Mouse (Mus musculus): ENCODE measurements at regions not wholly inside any gene's neighbourhood (a gene's known extent, or its start where the extent isn't known, plus 50 kb on each side); places are given as distances from the start of the nearest gene placed in this dataset.
"Not testable (repeated sequence)": the region's sequence is repeated elsewhere in the genome, so short reads cannot be mapped to it uniquely, and the experiment has no call there.

- no peaks in the 10 kb centered on the region for H3K27me3 ChIP-seq
- no peak overlapping the region for H3K4me3 ChIP-seq
- H3K9ac ChIP-seq: no peak overlapping the region
- WGBS: 91% methylated on average over 3 of the region's 3 CpGs
- H3K9me3 ChIP-seq: no peaks in the 10 kb centered on the region
- no peak overlapping the region for H3K27ac ChIP-seq (replicated peaks)
- ATAC-seq (ENCODE audit: low read depth): no peak
- H3K4me1 ChIP-seq (replicated peaks): 0 out of 2 replicates have a peak, but pooled peaks cover 7% of the 10 kb centered on the region
- no peaks in the 10 kb centered on the region for H3K36me3 ChIP-seq
- no peak overlapping the region for H3K4me2 ChIP-seq
Observed at GRCm38 (mm10) chr2:94772801-94773200, 334.9 kb upstream of the Api5 start.

GRCm38 (mm10) chr2:94772268-94772667, 334.3 kb upstream of the Api5 start:
- Histone ChIP-seq H3K4me2 (no peak overlapping the region), H3K27me3 (no peaks in the 10 kb centered on the region), H3K4me1 (replicated peaks) (0 out of 2 replicates have a peak, but pooled peaks cover 7% of the 10 kb centered on the region), H3K27ac (replicated peaks) (no peak overlapping the region), H3K9me3 (no peaks in the 10 kb centered on the region), H3K4me3 (no peak overlapping the region), H3K36me3 (no peaks in the 10 kb centered on the region), H3K9ac (no peak overlapping the region)
- WGBS: 49% methylated on average over 4 of the region's 4 CpGs
- ATAC-seq (ENCODE audit: low read depth): no peak

GRCm38 (mm10) chr2:94766524-94766923, 328.6 kb upstream of the Api5 start:
- Histone ChIP-seq H3K27me3 (no peaks in the 10 kb centered on the region), H3K4me1 (replicated peaks) (peaks cover 15% of the 10 kb centered on the region; the same call in 1 of the 2 replicates), H3K4me3 (no peak overlapping the region), H3K9ac (no peak overlapping the region), H3K4me2 (no peak overlapping the region), H3K27ac (replicated peaks) (no peak overlapping the region), H3K36me3 (no peaks in the 10 kb centered on the region), H3K9me3 (no peaks in the 10 kb centered on the region)
- ATAC-seq (ENCODE audit: low read depth): no peak
- 95% methylated on average over 2 of the region's 2 CpGs for WGBS

- H3K27ac ChIP-seq (replicated peaks): no peak overlapping the region
- no peaks in the 10 kb centered on the region for H3K36me3 ChIP-seq
- no peaks in the 10 kb centered on the region for H3K9me3 ChIP-seq
- H3K4me2 ChIP-seq: 0 out of 2 replicates have a peak overlapping the region, but pooled peaks have one; percentile 11
- 23% methylated on average over 8 of the region's 8 CpGs for WGBS
- H3K4me1 ChIP-seq (replicated peaks): peaks cover 15% of the 10 kb centered on the region; the same call in 1 of the 2 replicates
- ATAC-seq (ENCODE audit: low read depth): peak; percentile 53; the same call in 1 of the 2 replicates
- no peaks in the 10 kb centered on the region for H3K27me3 ChIP-seq
- no peak overlapping the region for H3K4me3 ChIP-seq
- no peak overlapping the region for H3K9ac ChIP-seq
Observed at GRCm38 (mm10) chr2:94764852-94765435, 327.0 kb upstream of the Api5 start.

GRCm38 (mm10) chr2:94764451-94764850, 326.5 kb upstream of the Api5 start:
- peaks cover 11% of the 10 kb centered on the region; the same call in 1 of the 2 replicates for H3K4me1 ChIP-seq (replicated peaks)
- WGBS: 8% methylated on average over 3 of the region's 3 CpGs
- no peaks in the 10 kb centered on the region for H3K27me3 ChIP-seq
- no peak overlapping the region for H3K4me3 ChIP-seq
- no peak overlapping the region for H3K27ac ChIP-seq (replicated peaks)
- no peaks in the 10 kb centered on the region for H3K9me3 ChIP-seq
- H3K36me3 ChIP-seq: no peaks in the 10 kb centered on the region
- H3K4me2 ChIP-seq: no peak overlapping the region
- no peak for ATAC-seq (ENCODE audit: low read depth)
- H3K9ac ChIP-seq: no peak overlapping the region

GRCm38 (mm10) chr2:94748161-94748711, 310.3 kb upstream of the Api5 start:
- Histone ChIP-seq H3K27ac (replicated peaks) (no peak overlapping the region), H3K9me3 (no peaks in the 10 kb centered on the region), H3K36me3 (no peaks in the 10 kb centered on the region), H3K4me2 (no peak overlapping the region), H3K9ac (no peak overlapping the region), H3K4me3 (no peak overlapping the region), H3K27me3 (no peaks in the 10 kb centered on the region), H3K4me1 (replicated peaks) (no peaks in the 10 kb centered on the region)
- ATAC-seq (ENCODE audit: low read depth): no peak
- WGBS: 79% methylated on average over 3 of the region's 3 CpGs

DNA sequence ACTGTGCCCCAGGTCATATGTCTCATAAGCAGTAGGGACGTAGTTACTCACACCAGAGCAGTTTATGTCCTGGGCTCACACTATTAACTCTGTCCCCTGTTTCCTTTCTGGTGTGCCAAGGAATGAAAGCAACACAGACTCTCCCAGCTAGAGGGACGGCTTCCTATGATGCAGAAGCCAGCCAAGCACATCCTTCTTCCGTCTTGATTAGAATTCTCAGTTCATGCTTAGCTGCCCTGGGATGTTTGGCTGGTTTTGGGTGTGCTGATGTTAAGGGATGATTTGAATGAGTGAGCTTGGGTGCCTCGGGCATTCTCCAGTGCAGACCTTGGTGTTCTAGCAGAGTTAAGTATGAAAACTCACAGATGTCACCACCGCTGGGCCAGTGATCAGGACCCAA, 291.9 kb upstream of the Api5 start:
- 81% methylated on average over 5 of the region's 5 CpGs for WGBS
- Histone ChIP-seq H3K36me3 (no peaks in the 10 kb centered on the region), H3K27ac (replicated peaks) (no peak overlapping the region), H3K9ac (no peak overlapping the region), H3K4me2 (no peak overlapping the region), H3K27me3 (no peaks in the 10 kb centered on the region), H3K4me1 (replicated peaks) (peaks cover 7% of the 10 kb centered on the region), H3K4me3 (no peak overlapping the region), H3K9me3 (no peaks in the 10 kb centered on the region)
- no peak for ATAC-seq (ENCODE audit: low read depth)

DNA sequence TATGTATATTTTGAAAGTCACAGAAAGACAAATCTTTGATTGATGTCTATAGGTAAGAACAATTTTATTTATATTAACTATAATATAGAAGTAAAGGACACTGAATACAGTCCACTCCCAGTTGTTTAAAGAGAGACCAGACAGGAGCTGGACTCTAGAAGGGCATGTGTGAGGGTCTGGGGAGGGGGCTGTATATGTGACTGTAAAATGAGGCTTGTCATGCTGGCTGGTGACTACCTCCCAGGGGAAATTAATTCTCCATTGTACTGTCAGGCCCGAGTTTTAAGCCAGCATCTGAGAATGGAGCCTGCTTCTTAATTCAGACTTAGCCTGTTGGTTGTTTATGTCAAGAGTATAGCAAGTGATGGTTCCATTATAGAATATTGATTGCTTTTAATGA, 261.4 kb upstream of the Api5 start:
- 29% methylated on average over 1 of the region's 1 CpGs for WGBS
- no peak overlapping the region for H3K4me2 ChIP-seq
- H3K4me3 ChIP-seq: no peak overlapping the region
- ATAC-seq (ENCODE audit: low read depth): no peak
- no peaks in the 10 kb centered on the region for H3K4me1 ChIP-seq (replicated peaks)
- no peak overlapping the region for H3K9ac ChIP-seq
- H3K27me3 ChIP-seq: no peaks in the 10 kb centered on the region
- no peaks in the 10 kb centered on the region for H3K9me3 ChIP-seq
- no peak overlapping the region for H3K27ac ChIP-seq (replicated peaks)
- H3K36me3 ChIP-seq: no peaks in the 10 kb centered on the region

- H3K9me3 ChIP-seq: no peaks in the 10 kb centered on the region
- ATAC-seq (ENCODE audit: low read depth): no peak
- H3K36me3 ChIP-seq: no peaks in the 10 kb centered on the region
- no peak overlapping the region for H3K27ac ChIP-seq (replicated peaks)
- H3K27me3 ChIP-seq: no peaks in the 10 kb centered on the region
- H3K4me2 ChIP-seq: no peak overlapping the region
- no peak overlapping the region for H3K4me3 ChIP-seq
- 67% methylated on average over 3 of the region's 3 CpGs for WGBS
- H3K9ac ChIP-seq: no peak overlapping the region
- H3K4me1 ChIP-seq (replicated peaks): peaks cover 7% of the 10 kb centered on the region
Observed at GRCm38 (mm10) chr2:94695212-94695611, 257.3 kb upstream of the Api5 start.

- Histone ChIP-seq H3K9ac (no peak overlapping the region), H3K4me3 (no peak overlapping the region), H3K36me3 (no peaks in the 10 kb centered on the region), H3K4me1 (replicated peaks) (peaks cover 10% of the 10 kb centered on the region), H3K27ac (replicated peaks) (no peak overlapping the region), H3K9me3 (no peaks in the 10 kb centered on the region), H3K4me2 (no peak overlapping the region), H3K27me3 (no peaks in the 10 kb centered on the region)
- WGBS: 30% methylated on average over 4 of the region's 4 CpGs
- no peak for ATAC-seq (ENCODE audit: low read depth)
Observed at GRCm38 (mm10) chr2:94690560-94690959, 252.6 kb upstream of the Api5 start.

- not testable (repeated sequence) for H3K27ac ChIP-seq (replicated peaks); H3K9me3 ChIP-seq; H3K36me3 ChIP-seq; H3K27me3 ChIP-seq; H3K4me3 ChIP-seq; H3K9ac ChIP-seq; H3K4me1 ChIP-seq (replicated peaks); H3K4me2 ChIP-seq; ATAC-seq (ENCODE audit: low read depth)
- 96% methylated on average over 4 of the region's 5 CpGs for WGBS
Observed at GRCm38 (mm10) chr2:94685619-94686018, 247.7 kb upstream of the Api5 start.

GRCm38 (mm10) chr2:94680096-94680765, 242.3 kb upstream of the Api5 start:
- no peak overlapping the region for H3K4me3 ChIP-seq
- WGBS: 85% methylated on average over 6 of the region's 6 CpGs
- H3K9ac ChIP-seq: no peak overlapping the region
- no peak for ATAC-seq (ENCODE audit: low read depth)
- no peak overlapping the region for H3K27ac ChIP-seq (replicated peaks)
- no peaks in the 10 kb centered on the region for H3K9me3 ChIP-seq
- no peak overlapping the region for H3K4me2 ChIP-seq
- no peaks in the 10 kb centered on the region for H3K27me3 ChIP-seq
- no peaks in the 10 kb centered on the region for H3K4me1 ChIP-seq (replicated peaks)
- no peaks in the 10 kb centered on the region for H3K36me3 ChIP-seq
